Mouse (Mus musculus) myocyte (in vitro differentiated cells): Measurements from ENCODE around the gene Defa2.
"Not testable (repeated sequence)": the region's sequence is repeated elsewhere in the genome, so short reads cannot be mapped to it uniquely, and the experiment has no call there.

Experiments used
- POLR2A ChIP-seq: IDR thresholded peaks from one replicate; pipeline ENCODE4 v1.6.1; 2011; ENCODE audit warnings: low read depth, mild to moderate bottlenecking, control low read depth, moderate library complexity; ENCODE audit not compliant: insufficient read length
- POLR2AphosphoS2 ChIP-seq: IDR thresholded peaks from one replicate; pipeline ENCODE4 v1.6.1; 2011; ENCODE audit warnings: low read depth, control low read depth; ENCODE audit not compliant: insufficient read length

DNA sequence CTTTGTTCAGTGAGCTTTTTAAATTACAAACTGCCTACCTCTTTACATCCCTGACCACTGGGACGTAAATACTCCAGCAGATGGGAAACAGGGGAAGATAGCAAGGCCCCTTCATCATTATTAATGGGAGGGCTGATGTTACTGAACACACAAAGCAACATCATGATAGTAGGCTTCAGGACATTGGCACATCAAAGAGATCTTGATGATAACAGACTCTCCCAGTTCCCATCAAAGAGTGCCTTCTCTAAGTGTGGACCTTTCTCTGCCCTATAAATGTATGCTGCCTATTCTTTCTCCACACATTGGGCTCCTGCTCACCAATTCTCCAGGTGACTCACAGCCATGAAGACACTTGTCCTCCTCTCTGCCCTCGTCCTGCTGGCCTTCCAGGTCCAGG, at the start of gene Defa2:
- TF ChIP-seq POLR2A, POLR2AphosphoS2: not testable (repeated sequence)
